Mouse (Mus musculus): ENCODE data around the gene Cd5. TPM values are rescaled to one million over a fixed set of nuclear protein-coding genes. Genes with fewer than 3 reads are reported as not detected.
A peak's percentile ranks its signal among the peaks of the same experiment; 100 is the strongest.

The Cd5 gene
- polyA plus RNA-seq, 1 experiment: 2.6 TPM

DNA sequence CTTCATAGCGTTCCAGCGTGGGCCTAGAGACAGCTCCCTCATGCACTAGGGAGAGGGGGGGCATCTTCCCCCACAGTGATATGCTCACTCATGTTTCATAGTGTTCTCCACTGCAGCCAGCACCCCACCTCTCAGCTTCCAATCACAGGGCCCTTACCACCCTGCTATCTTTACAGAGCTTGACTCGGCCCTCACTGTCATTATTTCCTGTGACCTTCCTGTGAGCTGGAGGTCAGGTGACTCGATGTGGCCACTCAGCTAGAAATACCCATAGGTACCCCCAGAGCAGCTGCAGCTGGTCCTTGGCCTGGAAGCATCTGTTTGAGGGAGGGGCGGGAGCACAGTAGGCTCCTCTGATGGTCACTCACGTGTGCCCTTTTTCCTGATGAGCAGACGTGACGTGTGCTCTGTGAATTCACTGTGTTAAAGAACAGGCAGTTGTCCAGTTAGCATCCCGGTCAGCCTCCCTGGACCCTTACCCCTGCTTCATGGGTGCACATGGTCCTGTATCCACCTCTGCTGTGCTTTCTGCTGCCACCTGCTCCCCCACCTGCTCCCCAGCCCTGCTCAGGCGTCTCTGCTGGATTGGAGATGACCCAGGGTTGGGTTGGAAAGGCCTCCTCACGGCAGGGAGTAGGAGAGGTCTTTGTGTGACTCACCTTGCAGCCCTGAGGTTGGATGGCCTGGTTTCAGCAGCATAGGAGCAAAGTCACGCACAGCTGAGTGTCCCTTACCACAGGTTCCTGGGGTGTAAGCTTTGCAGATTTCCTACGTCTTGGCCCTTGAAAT is 31.5 kb downstream of the Cd5 start:
- Histone ChIP-seq H3K4me3 (ENCODE audit: low read depth, low read length) (no peak overlapping the region), H3K27ac (ENCODE audit: insufficient read depth, low read depth, low read length) (no peak overlapping the region), H3K36me3 (ENCODE audit: control insufficient read depth, insufficient read depth, low read length) (peaks cover 33% of the 10 kb centered on the region), H3K4me1 (ENCODE audit: control insufficient read depth, insufficient read depth, insufficient read length, low read length) (no peaks in the 10 kb centered on the region; the same call in 1 of the 2 replicates), H3K27me3 (ENCODE audit: control insufficient read depth, insufficient read depth, low read length) (no peaks in the 10 kb centered on the region)
- no peak for TF ChIP-seq CTCF (IDR thresholded peaks at IDR 0.05; ENCODE audit: extremely low read depth, insufficient read length, insufficient replicate concordance, low read depth, low read length)
- TF ChIP-seq POLR2A (IDR thresholded peaks at IDR 0.05; ENCODE audit: low read depth, low read length): no peak
- WGBS: 86% methylated on average over 13 of the region's 13 CpGs

- H3K4me1 ChIP-seq (ENCODE audit: control insufficient read depth, insufficient read depth, insufficient read length, low read length): peaks cover 28% of the 10 kb centered on the region
- no peaks in the 10 kb centered on the region for H3K27me3 ChIP-seq (ENCODE audit: control insufficient read depth, insufficient read depth, low read length)
- H3K27ac ChIP-seq (ENCODE audit: insufficient read depth, low read depth, low read length): no peak overlapping the region
- H3K36me3 ChIP-seq (ENCODE audit: control insufficient read depth, insufficient read depth, low read length): peaks cover 12% of the 10 kb centered on the region
- 85% methylated on average over 8 of the region's 8 CpGs for WGBS
- no peak overlapping the region for H3K4me3 ChIP-seq (ENCODE audit: low read depth, low read length)
- no peak for TF ChIP-seq POLR2A (IDR thresholded peaks at IDR 0.05; ENCODE audit: low read depth, low read length)
- no peak for TF ChIP-seq CTCF (IDR thresholded peaks at IDR 0.05; ENCODE audit: extremely low read depth, insufficient read length, insufficient replicate concordance, low read depth, low read length)
Measured at GRCm38 (mm10) chr19:10703470-10703869, 35.3 kb downstream of the Cd5 start.

DNA sequence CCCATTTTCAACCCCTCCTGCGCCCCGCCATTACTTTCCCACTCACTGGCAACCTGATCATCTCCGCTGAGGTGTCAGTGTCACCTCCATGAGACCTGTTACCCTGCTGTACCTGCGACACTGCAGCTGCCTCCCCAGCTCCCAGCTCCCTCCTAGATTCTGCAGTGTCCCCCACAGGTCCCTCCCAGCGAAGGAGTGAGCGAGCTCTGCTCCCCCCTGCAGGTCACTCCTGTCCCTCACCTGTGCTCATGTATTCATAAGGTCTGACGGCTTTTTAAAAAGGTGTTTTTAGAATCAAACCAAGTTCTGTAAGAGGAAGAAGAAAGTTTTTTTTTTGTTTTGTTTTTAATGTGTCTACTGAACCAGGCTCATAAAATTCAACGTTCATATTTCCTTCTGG is 36.7 kb downstream of the Cd5 start:
- Histone ChIP-seq H3K27me3 (ENCODE audit: control insufficient read depth, insufficient read depth, low read length) (no peaks in the 10 kb centered on the region), H3K4me3 (ENCODE audit: low read depth, low read length) (no peak overlapping the region), H3K27ac (ENCODE audit: insufficient read depth, low read depth, low read length) (no peak overlapping the region), H3K4me1 (ENCODE audit: control insufficient read depth, insufficient read depth, insufficient read length, low read length) (peaks cover 37% of the 10 kb centered on the region), H3K36me3 (ENCODE audit: control insufficient read depth, insufficient read depth, low read length) (peaks cover 8% of the 10 kb centered on the region; the same call in 1 of the 2 replicates)
- no peak for TF ChIP-seq POLR2A (IDR thresholded peaks at IDR 0.05; ENCODE audit: low read depth, low read length)
- TF ChIP-seq CTCF (IDR thresholded peaks at IDR 0.05; ENCODE audit: extremely low read depth, insufficient read length, insufficient replicate concordance, low read depth, low read length): no peak
- 82% methylated on average over 8 of the region's 8 CpGs for WGBS

DNA sequence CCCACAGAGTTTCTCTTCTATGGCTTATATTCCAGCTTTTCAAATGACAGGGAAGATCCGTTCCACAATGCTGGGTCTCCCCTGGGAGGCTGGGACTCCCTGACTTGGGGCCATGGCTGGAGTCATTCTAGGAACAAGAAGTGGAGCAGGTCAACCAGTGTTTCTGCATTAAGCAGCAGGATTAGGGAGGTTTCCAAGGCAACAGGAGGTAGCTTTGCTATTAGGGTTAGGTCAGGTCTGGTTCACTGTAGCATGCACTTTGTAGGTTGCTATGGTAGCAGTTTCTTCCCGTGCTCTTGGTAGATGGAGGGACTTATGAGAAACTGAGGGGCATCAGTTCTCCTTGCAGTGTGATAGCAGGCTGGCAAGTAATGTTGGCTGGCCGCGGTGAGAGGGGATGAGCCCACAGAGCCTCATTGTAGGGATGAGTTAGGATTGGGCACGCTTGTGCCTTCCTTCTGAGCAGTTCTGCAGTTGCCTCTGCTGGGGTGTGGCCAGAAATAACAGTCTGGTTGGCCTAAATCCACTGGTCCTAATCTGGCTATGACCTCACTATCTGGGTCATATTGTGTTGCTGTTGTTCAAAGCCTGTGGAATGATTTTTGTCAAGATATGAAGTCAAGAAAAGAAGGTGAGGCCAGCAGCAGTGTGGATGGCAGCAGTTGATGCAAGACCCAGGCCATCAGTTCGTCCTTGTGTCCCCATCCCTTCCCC is 37.6 kb downstream of the Cd5 start:
- Histone ChIP-seq H3K27ac (ENCODE audit: insufficient read depth, low read depth, low read length) (no peak overlapping the region), H3K4me1 (ENCODE audit: control insufficient read depth, insufficient read depth, insufficient read length, low read length) (peaks cover 39% of the 10 kb centered on the region), H3K4me3 (ENCODE audit: low read depth, low read length) (no peak overlapping the region), H3K27me3 (ENCODE audit: control insufficient read depth, insufficient read depth, low read length) (no peaks in the 10 kb centered on the region), H3K36me3 (ENCODE audit: control insufficient read depth, insufficient read depth, low read length) (peaks cover 3% of the 10 kb centered on the region; the same call in 1 of the 2 replicates)
- TF ChIP-seq POLR2A (IDR thresholded peaks at IDR 0.05; ENCODE audit: low read depth, low read length) (no peak), CTCF (IDR thresholded peaks at IDR 0.05; ENCODE audit: extremely low read depth, insufficient read length, insufficient replicate concordance, low read depth, low read length) (no peak)
- 79% methylated on average over 6 of the region's 6 CpGs for WGBS

- Histone ChIP-seq H3K27me3 (ENCODE audit: control insufficient read depth, insufficient read depth, low read length) (no peaks in the 10 kb centered on the region), H3K27ac (ENCODE audit: insufficient read depth, low read depth, low read length) (peak overlapping the region; percentile 52), H3K36me3 (ENCODE audit: control insufficient read depth, insufficient read depth, low read length) (no peaks in the 10 kb centered on the region; the same call in 1 of the 2 replicates), H3K4me1 (ENCODE audit: control insufficient read depth, insufficient read depth, insufficient read length, low read length) (peaks cover 46% of the 10 kb centered on the region), H3K4me3 (ENCODE audit: low read depth, low read length) (no peak overlapping the region)
- TF ChIP-seq POLR2A (IDR thresholded peaks at IDR 0.05; ENCODE audit: low read depth, low read length) (no peak), CTCF (IDR thresholded peaks at IDR 0.05; ENCODE audit: extremely low read depth, insufficient read length, insufficient replicate concordance, low read depth, low read length) (no peak)
- WGBS: 25% methylated on average over 9 of the region's 9 CpGs
Measured at GRCm38 (mm10) chr19:10699851-10700250, 39.0 kb downstream of the Cd5 start.

- Histone ChIP-seq H3K4me3 (ENCODE audit: low read depth, low read length) (no peak overlapping the region), H3K27ac (ENCODE audit: insufficient read depth, low read depth, low read length) (peak overlapping the region; percentile 52), H3K4me1 (ENCODE audit: control insufficient read depth, insufficient read depth, insufficient read length, low read length) (peaks cover 46% of the 10 kb centered on the region), H3K27me3 (ENCODE audit: control insufficient read depth, insufficient read depth, low read length) (no peaks in the 10 kb centered on the region), H3K36me3 (ENCODE audit: control insufficient read depth, insufficient read depth, low read length) (no peaks in the 10 kb centered on the region; the same call in 1 of the 2 replicates)
- TF ChIP-seq CTCF (IDR thresholded peaks at IDR 0.05; ENCODE audit: extremely low read depth, insufficient read length, insufficient replicate concordance, low read depth, low read length): no peak
- no peak for TF ChIP-seq POLR2A (IDR thresholded peaks at IDR 0.05; ENCODE audit: low read depth, low read length)
- 60% methylated on average over 9 of the region's 9 CpGs for WGBS
Measured at GRCm38 (mm10) chr19:10698131-10698991, 40.4 kb downstream of the Cd5 start.
